Comparison of ENCODE assay signal across 8 mouse cellular contexts in the genomic region with DNA sequence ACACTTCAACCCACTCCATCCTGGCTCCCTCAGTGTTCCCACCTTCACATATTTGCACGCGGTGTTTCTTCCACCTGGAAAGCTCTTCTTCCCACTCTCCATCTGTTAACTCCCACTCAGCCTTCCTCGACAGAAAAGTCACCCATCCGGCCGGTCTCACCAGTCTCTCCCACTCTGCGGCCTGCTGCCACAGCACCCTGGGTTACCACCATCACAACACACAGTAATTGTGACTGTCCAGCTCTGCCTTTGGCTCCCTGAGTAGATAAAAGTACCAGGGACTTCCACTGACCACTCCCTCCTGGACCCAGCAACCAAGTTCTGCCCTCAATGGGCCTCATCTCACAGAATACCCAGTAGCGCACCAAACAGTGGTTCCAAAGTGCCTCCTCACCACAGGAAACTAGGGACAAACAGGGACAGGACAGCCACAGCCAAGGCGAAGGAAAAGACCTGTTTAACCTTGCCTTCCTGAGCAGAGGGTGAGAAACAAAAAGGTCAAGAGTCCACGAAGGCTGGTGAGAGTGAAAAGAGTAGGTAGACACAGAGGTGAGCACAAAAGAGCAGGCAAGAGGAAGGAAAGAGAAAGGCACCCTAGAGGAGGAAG. TPM values are rescaled to one million over a fixed set of nuclear protein-coding genes. Genes with fewer than 3 reads are reported as not detected.
DNase-seq lines count a peak whose midpoint lies in the region; ATAC-seq lines count a peak whose summit lies in the region.

No protein-coding gene starts in this region.

- H3K9ac ChIP-seq in heart, embryonic 13.5 days: peak overlapping the region; percentile 99
- H3K9ac ChIP-seq in forebrain, embryonic 14.5 days (ENCODE audit: low read length): peak overlapping the region; percentile 93
- peak overlapping the region; percentile 85 for H3K9ac ChIP-seq in midbrain, embryonic 11.5 days (ENCODE audit: low read length)

- ATAC-seq in heart, embryonic 13.5 days (ENCODE audit: extremely low read depth, insufficient number of reproducible peaks, low FRiP score, low TSS enrichment): no peak
- no peak for ATAC-seq in forebrain, embryonic 14.5 days
- no peak for ATAC-seq in midbrain, embryonic 11.5 days (ENCODE audit: low FRiP score)

- peak overlapping the region; percentile 98 for H3K27ac ChIP-seq in heart, embryonic 13.5 days (replicated peaks)
- no peak overlapping the region for H3K27ac ChIP-seq in forebrain, embryonic 14.5 days (ENCODE audit: low read depth, low read length)
- no peak overlapping the region for H3K27ac ChIP-seq in midbrain, embryonic 11.5 days (ENCODE audit: low read depth, low read length)

- H3K9me3 ChIP-seq in heart, embryonic 13.5 days: no peaks in the 10 kb centered on the region
- no peaks in the 10 kb centered on the region for H3K9me3 ChIP-seq in forebrain, embryonic 14.5 days (replicated peaks; ENCODE audit: control insufficient read depth, low read length)
- no peaks in the 10 kb centered on the region for H3K9me3 ChIP-seq in midbrain, embryonic 11.5 days (ENCODE audit: control insufficient read depth, low read length)

- peak overlapping the region; percentile 98 for H3K4me2 ChIP-seq in heart, embryonic 13.5 days
- H3K4me2 ChIP-seq in forebrain, embryonic 14.5 days (ENCODE audit: low read length): peak overlapping the region; percentile 92
- peak overlapping the region; percentile 92 for H3K4me2 ChIP-seq in midbrain, embryonic 11.5 days

- intact Hi-C loops in heart, postnatal 14 days (cut with DNase I): loop anchor here (2.0 kb wide), 1 partner anchor 25 kb away; no protein-coding TSS in a partner anchor

- H3K27me3 ChIP-seq in heart, embryonic 13.5 days (replicated peaks): no peaks in the 10 kb centered on the region
- no peaks in the 10 kb centered on the region for H3K27me3 ChIP-seq in forebrain, embryonic 14.5 days (replicated peaks; ENCODE audit: control insufficient read depth, insufficient read depth, low read length)
- H3K27me3 ChIP-seq in midbrain, embryonic 11.5 days (ENCODE audit: control insufficient read depth, insufficient read depth, low read length): no peaks in the 10 kb centered on the region

- peaks cover 25% of the 10 kb centered on the region for H3K36me3 ChIP-seq in heart, embryonic 13.5 days
- peaks cover 12% of the 10 kb centered on the region; the same call in 1 of the 2 replicates for H3K36me3 ChIP-seq in forebrain, embryonic 14.5 days (ENCODE audit: control insufficient read depth, insufficient read depth, low read length)
- no peaks in the 10 kb centered on the region for H3K36me3 ChIP-seq in midbrain, embryonic 11.5 days (ENCODE audit: control insufficient read depth, insufficient read depth, low read length)

- peak overlapping the region; percentile 94 for H3K4me3 ChIP-seq in heart, embryonic 13.5 days
- H3K4me3 ChIP-seq in forebrain, embryonic 14.5 days (ENCODE audit: low read depth, low read length): peak overlapping the region; percentile 80
- H3K4me3 ChIP-seq in midbrain, embryonic 11.5 days (ENCODE audit: low read depth, low read length): peak overlapping the region; percentile 86

- peaks cover 66% of the 10 kb centered on the region for H3K4me1 ChIP-seq in heart, embryonic 13.5 days
- H3K4me1 ChIP-seq in forebrain, embryonic 14.5 days (ENCODE audit: control insufficient read depth, insufficient read depth, low read length): peaks cover 29% of the 10 kb centered on the region
- peaks cover 23% of the 10 kb centered on the region for H3K4me1 ChIP-seq in midbrain, embryonic 11.5 days (ENCODE audit: control insufficient read depth, insufficient read depth, low read length)

- 39% methylated on average over 9 of the region's 9 CpGs for WGBS in heart, embryonic 13.5 days
- WGBS in forebrain, embryonic 14.5 days: 52% methylated on average over 9 of the region's 9 CpGs
- WGBS in midbrain, embryonic 11.5 days: 57% methylated on average over 9 of the region's 9 CpGs

- no peak for DNase-seq in heart, postnatal 14 days
- peak; percentile 8 for DNase-seq in Muller cell, postnatal 12 days (ENCODE audit: inconsistent ontology term)
- no peak for DNase-seq in forebrain, embryonic 14.5 days (ENCODE audit: low spot score)
- DNase-seq in kidney, postnatal 25 days: peak; percentile 25 to 47
- DNase-seq in midbrain, embryonic 11.5 days (ENCODE audit: low spot score, missing footprints): no peak
- no peak for DNase-seq in T-cell, adult 2 months (ENCODE audit: low spot score)
- no peak for DNase-seq in adrenal gland, postnatal 4 days (ENCODE audit: low spot score in 2 of 2)

RNA-seq across cellular contexts. Expression of a gene that starts 1.2 kb away (rescaled TPM):
- 7.2 and 7.4 TPM in 2 replicates for polyA plus RNA-seq in heart, embryonic 13.5 days (2015; fragmentation: Nextera tagmentation; extraction: Ambion mirVana)
- total RNA-seq in heart, postnatal 14 days (2021): 10 to 100 TPM; 73.7 to 78.8 TPM
- 4.4 and 5.3 TPM in 2 replicates for polyA plus RNA-seq in forebrain, embryonic 14.5 days (2014; fragmentation: Nextera tagmentation; extraction: Ambion mirVana)
- 4.4 and 6.1 TPM in 2 replicates for polyA plus RNA-seq in midbrain, embryonic 11.5 days (2014; fragmentation: Nextera tagmentation; extraction: Ambion mirVana)
- total RNA-seq in adrenal gland, postnatal 4 days (2021): 100 to 1,000 TPM in 1 of 2 experiments, 10 to 100 TPM in 1; 98.4 to 103 TPM

RNA-seq across cellular contexts. Expression of a gene that starts 26.4 kb away (rescaled TPM):
- polyA plus RNA-seq in heart, embryonic 13.5 days (2015; fragmentation: Nextera tagmentation; extraction: Ambion mirVana): 2.4 TPM in 2 replicates
- total RNA-seq in heart, postnatal 14 days (2021): 1 to 10 TPM; 6.8 to 7.4 TPM
- polyA plus RNA-seq in forebrain, embryonic 14.5 days (2014; fragmentation: Nextera tagmentation; extraction: Ambion mirVana): 2.4 and 2.6 TPM in 2 replicates
- 2.4 and 3.6 TPM in 2 replicates for polyA plus RNA-seq in midbrain, embryonic 11.5 days (2014; fragmentation: Nextera tagmentation; extraction: Ambion mirVana)
- 10 to 100 TPM; 12.8 to 16.6 TPM for total RNA-seq in adrenal gland, postnatal 4 days (2021)

RNA-seq across cellular contexts. Expression of a gene that starts 27.2 kb away (rescaled TPM):
- polyA plus RNA-seq in heart, embryonic 13.5 days (2015; fragmentation: Nextera tagmentation; extraction: Ambion mirVana): 74.0 and 79.9 TPM in 2 replicates
- total RNA-seq in heart, postnatal 14 days (2021): 10 to 100 TPM; 29.2 to 33.7 TPM
- 141 and 156 TPM in 2 replicates for polyA plus RNA-seq in forebrain, embryonic 14.5 days (2014; fragmentation: Nextera tagmentation; extraction: Ambion mirVana)
- polyA plus RNA-seq in midbrain, embryonic 11.5 days (2014; fragmentation: Nextera tagmentation; extraction: Ambion mirVana): 111 and 113 TPM in 2 replicates
- total RNA-seq in adrenal gland, postnatal 4 days (2021): 10 to 100 TPM; 41.3 to 43.6 TPM

RNA-seq across cellular contexts. Expression of a gene that starts 32.8 kb away (rescaled TPM):
- 0.46 and 0.91 TPM in 2 replicates for polyA plus RNA-seq in heart, embryonic 13.5 days (2015; fragmentation: Nextera tagmentation; extraction: Ambion mirVana)
- total RNA-seq in heart, postnatal 14 days (2021): 1 to 10 TPM; 1.6 to 1.8 TPM
- 7.9 and 8.0 TPM in 2 replicates for polyA plus RNA-seq in forebrain, embryonic 14.5 days (2014; fragmentation: Nextera tagmentation; extraction: Ambion mirVana)
- 2.3 and 3.2 TPM in 2 replicates for polyA plus RNA-seq in midbrain, embryonic 11.5 days (2014; fragmentation: Nextera tagmentation; extraction: Ambion mirVana)
- total RNA-seq in adrenal gland, postnatal 4 days (2021): 10 to 100 TPM; 14.4 to 17.0 TPM

RNA-seq across cellular contexts. Expression of a gene that starts 53.8 kb away (rescaled TPM):
- polyA plus RNA-seq in heart, embryonic 13.5 days (2015; fragmentation: Nextera tagmentation; extraction: Ambion mirVana): 0.04 TPM in 1 of 2 replicates, not detected in the other
- not detected for total RNA-seq in heart, postnatal 14 days (2021)
- not detected in 2 replicates for polyA plus RNA-seq in forebrain, embryonic 14.5 days (2014; fragmentation: Nextera tagmentation; extraction: Ambion mirVana)
- not detected in 2 replicates for polyA plus RNA-seq in midbrain, embryonic 11.5 days (2014; fragmentation: Nextera tagmentation; extraction: Ambion mirVana)
- under 1 TPM in 1 of 2 experiments, not detected in 1; 0.23 TPM for total RNA-seq in adrenal gland, postnatal 4 days (2021)

Comparison
In these comparisons a context has a peak if more than half of its experiments do, and no peak if none do; other contexts are left out.
1. DNase-seq: peak in Muller cell, postnatal 12 days (single experiment) and kidney, postnatal 25 days (2 of 2); none in heart, postnatal 14 days (0 of 2), forebrain, embryonic 14.5 days (single experiment), midbrain, embryonic 11.5 days (single experiment), T-cell, adult 2 months (single experiment) and adrenal gland, postnatal 4 days (0 of 2).
2. Peak in every context shown above with its lines, with median percentiles within 50 percentile points of each other: H3K4me2 ChIP-seq, H3K4me3 ChIP-seq and H3K9ac ChIP-seq.